Mouse (Mus musculus) gastrocnemius, adult 8-10 months (tissue): ENCODE measurements around the gene Gm609. TPM values are rescaled to one million over a fixed set of nuclear protein-coding genes. Genes with fewer than 3 reads are reported as not detected.
"Not testable (repeated sequence)": the region's sequence is repeated elsewhere in the genome, so short reads cannot be mapped to it uniquely, and the experiment has no call there.

Experiments used
- DNase-seq, 2 experiments: peaks; one replicate each; pipeline ENCODE4 v3.0.0; 2022; ENCODE audit warnings: low spot score in 2 of 2
- total RNA-seq, 4 experiments: library from RNA; stranded (reverse); gene quantifications; 2 replicates each; pipeline ENCODE4 v1.2.4; 2022

Gene Gm609
- under 1 TPM in 2 of 4 experiments, not detected in 2; 0.19 to 0.22 TPM for total RNA-seq

DNA sequence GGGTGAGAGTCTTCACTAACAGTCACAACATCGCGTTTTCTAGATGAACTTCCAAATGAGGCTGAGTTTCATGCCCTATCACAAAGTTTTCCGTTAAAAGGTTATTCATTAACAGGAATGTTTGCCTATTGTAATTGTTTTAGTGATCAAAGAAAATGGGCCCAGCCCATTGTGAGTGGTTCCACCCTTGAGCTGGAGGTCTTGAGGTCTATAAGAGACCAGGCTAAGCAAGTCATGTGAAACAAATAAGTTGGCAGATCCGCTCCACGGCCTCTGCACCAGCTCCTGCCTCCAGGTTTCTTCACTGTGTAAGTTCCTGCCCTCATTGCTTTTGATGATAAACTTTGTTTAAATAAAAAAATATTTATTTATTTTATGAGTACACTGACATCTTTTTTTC, at the start of gene Gm609:
TSS of gene Gm609 (minus strand) at position 43 of the 400 bp plus-strand sequence.
- no peak for DNase-seq

DNA sequence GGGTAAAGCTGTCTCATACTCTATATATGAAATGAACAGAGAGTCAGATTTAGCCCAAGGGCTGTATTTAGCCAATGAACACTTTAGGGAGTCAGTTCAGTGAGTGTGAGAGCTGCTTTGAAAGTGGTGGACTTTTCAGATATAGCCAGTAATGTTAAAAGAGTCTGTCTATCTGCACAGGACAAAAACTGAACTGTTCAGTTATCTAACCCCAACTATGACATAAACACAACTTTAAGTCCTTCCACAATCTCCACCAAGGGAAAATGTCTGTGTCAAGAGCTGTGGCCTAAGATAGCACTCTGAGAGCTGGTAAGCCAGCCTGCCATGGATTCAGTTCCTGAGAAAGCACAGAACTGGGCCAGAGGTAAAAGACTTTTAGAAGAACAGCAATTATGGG, 49.3 kb upstream of the Gm609 start:
- DNase-seq: no peak

DNA sequence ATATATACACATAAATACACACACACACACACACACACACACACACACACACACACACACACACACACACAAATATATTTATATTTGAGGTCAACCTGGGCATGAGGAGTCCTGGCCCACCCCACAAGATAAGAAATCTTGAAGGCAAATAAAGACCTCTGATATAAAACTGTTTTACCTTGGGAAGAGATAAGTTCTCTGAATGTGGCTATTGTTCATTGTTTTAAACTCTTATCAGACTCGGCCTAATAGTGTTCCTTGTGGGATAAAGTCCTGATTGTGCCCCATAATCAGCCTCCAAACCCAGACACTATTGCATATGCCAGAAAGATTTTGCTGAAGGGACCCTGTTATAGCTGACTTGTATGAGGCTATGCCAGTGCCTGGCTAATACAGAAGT, 45.6 kb upstream of the Gm609 start:
- not testable (repeated sequence) for DNase-seq

DNA sequence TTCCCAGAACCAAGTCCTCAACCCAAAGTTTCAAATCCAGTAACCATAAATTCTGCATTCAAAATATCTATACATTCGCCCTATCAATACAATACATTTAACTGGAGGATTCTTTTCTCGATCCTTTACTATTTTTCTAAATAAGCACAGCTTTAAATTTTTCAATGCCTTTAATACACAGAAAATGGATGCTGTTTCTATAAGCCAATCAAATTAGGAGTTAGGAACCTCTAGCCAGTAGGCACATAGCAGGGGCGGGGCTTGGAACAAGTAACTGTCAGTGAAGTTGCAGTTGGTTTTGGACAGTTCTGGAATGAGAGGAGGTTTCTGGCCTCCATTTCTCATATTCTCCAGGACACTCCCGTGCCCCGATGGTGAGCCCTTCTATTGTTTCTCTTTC, 42.2 kb upstream of the Gm609 start, which contains the start of gene Slc9c1:
TSS of gene Slc9c1 (plus strand) at position 301 of the 400 bp plus-strand sequence.
- no peak for DNase-seq

DNA sequence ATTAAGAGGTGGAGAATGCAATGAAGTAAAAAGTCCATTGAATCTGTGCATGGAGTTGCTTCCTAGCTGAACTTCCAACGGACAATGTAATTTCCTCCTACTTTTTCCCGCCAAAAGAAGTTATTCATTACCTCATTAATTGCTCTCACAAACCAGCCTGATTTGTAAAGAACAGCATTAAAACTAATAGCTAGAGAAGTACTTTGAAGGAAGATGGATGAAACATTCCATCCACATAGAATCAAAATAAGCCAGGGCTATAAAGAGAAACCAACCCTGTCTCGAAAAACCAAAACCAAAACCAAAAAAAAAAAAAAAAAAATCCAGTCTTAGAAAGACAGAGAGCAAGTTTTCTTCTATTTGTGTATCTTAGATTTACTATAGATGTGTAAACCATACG, 39.2 kb upstream of the Gm609 start, which contains the start of gene Gm17783:
TSS of gene Gm17783 (minus strand) at position 101 of the 400 bp plus-strand sequence.
- DNase-seq: no peak

DNA sequence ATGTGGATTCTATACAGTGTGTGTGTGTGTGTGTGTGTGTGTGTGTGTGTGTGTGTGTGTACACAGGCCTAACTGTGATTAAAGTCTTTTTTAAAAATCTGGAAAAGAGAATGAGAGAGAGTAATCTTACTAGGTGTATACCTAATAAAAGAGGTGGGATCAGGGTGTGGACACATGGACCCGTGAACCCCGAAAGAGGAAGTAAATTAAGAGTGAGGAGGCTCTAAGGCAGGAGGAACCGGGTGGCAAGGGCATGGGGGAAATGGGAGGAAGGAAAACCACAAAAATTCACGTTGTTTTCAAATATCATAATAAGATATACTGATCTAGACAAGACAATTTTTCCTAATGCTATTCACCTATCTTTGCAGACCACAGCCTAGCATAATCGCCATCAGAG, 32.8 kb upstream of the Gm609 start:
- no peak for DNase-seq

DNA sequence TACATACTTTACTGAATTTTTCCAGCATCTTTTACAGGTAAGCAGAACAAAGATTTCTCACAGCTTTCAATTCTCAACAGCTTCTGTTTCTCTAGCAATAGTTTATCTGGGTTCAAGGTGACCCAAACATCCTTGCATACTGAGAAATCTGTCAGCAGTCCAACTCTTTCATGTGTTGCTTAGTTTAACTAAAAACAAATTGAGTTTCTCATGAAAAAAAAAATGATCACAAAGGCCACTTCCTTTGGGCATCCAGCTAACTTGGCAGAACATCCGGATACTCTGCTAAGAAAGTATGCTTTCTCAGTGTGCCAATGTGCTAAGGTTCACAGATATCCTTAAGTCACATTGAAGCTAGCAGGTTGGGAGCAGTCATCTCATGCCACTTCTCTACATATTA, 2.6 kb upstream of the Gm609 start:
- no peak for DNase-seq

DNA sequence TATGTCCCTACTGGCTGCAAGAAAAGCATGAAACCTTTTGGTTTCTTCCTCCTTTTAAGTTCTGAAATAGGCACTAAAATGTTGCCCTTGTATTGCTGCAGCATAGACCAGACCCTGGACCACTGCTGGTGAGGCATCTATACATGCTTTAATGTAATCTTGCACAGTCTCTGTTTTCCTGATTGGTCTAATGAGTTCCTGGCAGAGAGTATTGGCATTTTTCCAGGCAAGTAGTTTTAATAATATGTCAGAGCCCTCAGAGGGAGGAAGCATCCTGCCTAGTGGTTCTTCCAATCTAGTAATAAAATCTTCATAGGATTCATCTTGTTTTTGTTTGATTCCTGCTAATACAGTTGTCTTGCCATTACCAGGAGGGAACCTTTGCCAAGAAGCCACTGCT, 15.8 kb downstream of the Gm609 start:
- no peak for DNase-seq

DNA sequence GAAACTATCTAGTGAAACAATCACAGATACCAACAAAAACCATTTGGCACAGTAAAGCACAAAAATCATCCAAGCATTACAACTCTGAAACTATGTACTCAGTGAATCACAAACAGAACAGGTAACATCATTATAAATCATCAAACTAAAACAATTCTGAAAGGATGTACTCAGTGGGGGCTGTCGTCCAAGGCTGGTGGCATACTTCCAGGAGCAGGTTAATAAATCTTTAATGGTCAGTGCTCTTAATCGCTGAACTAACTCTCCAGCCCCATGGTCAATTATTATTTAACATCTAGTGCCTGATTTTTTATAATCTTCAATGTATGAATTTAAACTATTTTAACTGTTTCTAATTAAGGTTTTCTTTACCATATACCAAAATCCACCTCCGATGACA, 20.9 kb downstream of the Gm609 start:
- not testable (repeated sequence) for DNase-seq

DNA sequence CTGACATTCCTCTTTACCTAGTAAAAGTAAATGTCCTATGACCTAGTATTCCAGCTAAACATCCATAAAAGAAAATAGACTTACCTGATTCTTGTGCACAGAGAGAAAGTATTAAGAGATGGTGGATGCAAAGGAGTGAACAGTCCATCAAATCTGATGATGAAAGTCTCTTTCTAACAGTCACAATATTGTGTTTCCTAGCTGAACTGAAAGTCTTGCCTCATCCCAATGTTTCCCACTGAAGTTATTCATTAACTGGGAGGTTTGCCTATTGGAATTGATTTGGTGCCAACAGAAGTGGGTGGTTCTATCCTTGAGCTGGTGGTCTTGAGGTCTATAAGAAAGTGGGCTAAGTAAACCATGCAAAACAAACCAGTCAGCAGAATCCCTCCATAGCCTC, 38.0 kb downstream of the Gm609 start:
- no peak for DNase-seq

DNA sequence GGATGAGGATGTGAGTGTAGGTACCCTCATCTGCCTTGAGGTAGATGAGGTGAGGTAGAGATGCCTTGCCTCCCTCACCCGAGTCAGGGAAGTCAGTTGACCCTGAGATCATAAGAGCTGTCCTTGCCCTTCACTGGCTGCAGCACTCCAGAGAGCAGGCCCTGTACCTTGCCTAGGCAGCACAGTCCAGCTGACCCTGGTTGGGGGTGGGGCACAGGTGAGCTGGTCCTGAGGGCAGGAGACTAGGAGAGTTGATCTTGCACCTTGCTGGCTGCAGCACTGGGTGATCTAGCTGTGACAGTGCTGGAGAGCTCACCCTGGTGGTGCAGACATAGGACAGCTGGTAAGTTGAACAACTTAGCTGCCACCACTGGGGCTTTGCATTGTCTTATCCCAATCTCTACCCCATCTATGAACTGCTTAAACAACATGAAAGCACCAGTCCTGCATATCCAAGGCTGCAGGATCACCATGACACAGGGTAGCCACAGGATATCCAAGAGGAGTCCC, 55.5 kb downstream of the Gm609 start:
- no peak for DNase-seq

DNA sequence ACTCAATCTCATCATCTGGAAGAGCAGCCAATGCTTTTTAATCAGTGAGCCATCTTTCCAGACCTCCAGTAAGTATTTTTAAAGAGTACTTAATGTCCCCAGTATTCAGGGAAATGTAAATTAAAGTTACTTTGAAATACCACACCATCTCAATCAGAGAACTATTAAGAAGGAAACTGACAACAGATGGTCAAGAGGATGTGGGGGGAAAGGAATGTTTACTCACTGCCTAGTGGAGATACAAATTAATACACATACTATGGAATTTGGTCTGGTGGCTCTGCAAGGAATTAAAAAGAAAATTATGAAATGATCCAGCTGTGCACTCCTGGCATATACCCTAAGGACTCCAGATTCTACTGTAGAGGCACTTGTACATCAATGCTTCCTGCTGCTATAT, 57.2 kb downstream of the Gm609 start:
- DNase-seq: no peak

DNA sequence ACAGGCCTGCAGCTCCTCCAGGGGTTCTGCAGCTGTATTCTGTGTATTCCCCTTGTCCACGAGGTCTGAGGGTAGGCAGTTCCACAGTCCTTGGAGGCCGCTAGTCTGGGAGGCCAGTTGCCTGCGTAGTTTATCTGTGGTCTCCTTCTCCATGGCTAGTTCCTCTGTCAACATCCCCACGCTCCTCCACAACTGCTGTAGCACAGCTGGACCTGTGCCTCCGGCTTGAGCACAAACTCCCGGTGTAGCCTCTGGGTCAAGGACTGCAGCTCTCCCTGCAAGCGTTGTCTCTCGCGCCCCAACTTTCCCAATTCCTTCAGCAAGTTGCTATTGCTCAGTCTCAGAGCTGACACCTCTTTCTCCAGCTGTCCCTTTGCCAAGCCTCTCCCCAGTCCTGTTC, 65.1 kb downstream of the Gm609 start:
- DNase-seq: no peak

DNA sequence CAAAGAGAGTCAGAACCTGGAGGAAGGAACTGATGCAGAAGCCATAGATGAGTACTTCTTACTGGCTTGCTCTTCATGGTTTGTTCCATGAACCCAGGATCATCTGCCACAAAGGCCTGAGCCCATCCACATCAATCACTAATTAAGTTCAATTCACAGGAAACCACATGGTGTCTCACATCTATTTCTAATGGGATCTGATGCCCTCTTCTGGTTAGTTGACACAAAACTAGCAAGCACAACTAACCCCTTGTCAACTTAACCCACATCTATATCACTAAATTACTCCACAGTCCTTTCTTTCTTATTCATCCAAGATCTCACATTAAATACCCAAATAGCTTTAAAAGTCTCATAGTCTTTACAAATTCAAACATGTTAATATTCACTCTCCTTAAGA, 79.3 kb downstream of the Gm609 start:
- no peak for DNase-seq

DNA sequence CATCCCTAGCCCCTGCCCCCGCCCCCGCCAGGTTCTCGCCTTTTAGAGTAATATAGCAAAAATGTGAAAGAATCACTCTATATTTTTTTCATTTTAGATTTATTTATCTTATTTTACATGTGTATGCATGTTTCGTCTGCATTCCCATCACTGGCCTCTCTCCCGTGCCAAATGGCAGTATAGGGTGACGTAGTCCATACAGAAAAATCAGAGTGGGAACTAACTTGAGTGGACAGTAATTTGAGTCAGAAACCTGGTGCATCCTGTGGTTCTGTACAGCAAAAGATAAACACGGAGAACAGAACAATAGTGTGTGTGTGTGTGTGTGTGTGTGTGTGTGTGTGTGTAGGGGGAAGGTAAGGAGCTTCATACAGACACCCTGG, 83.7 kb downstream of the Gm609 start:
- not testable (repeated sequence) for DNase-seq

DNA sequence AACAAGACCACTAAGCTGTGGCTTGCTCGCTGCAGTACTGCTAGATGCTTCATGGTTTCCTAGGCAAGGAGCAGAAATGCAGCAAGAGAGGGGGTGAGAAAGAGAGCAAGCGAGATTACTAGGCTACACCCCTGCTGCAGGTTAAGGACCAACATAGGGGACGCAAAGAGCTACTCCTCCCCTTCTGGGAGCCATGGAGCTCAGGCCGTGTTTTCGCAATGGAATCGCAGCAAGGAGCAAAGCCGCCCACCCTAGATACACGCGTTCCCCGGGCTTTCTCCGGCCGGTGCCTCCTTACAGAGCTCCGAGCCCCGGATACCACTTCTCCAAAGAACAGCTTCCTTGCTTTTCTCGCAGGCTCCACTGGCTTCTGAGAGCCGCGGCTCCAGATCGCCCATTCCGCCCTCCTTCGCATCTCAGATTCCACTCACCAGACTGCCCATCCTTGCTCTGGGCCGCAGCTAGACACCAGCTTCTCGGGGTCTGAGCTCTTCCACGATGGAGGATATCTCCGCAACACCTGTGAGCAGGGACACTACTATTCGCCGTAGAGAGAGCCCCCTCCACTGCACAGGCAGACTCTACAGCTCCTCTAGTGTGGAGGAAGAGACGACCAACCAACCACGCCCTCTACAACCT, 84.2 kb downstream of the Gm609 start, which contains the start of gene Cd200:
TSS of gene Cd200 (minus strand) at position 629 of the 639 bp plus-strand sequence.
- DNase-seq: no peak

DNA sequence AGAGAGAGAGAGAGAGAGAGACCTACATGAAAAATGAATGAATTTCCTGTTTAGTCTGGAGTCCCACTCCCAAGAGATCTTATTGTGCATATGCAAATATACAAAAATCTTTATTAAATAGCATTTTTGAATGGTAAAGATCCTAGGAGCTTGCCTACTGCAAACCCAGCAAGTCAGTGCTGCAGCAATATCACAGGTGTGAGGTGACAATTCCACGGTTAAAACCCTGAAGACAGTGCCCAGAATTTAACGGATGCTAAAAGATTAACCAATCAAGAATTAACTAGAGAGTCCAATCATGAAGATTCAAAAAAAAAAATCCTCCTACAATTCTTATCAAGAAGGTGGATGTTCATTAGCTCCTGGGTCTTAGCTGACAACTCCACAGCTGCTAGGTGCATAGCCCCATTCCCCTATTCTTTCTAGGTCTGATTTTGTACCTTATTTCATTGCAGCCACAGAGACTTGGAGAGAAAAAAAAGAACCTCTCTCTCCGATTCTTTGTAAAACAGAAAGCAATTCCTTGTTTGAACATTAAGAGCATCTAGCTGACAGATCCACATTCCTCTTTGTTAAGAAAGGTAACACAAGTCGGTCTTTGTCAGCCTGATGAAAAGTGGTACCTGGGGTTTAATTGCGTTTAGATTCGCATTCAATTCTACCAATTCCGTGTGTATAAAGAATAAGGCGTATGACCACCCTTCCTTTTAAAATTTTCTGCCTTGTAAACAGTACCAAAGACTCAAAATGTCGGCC, 84.9 kb downstream of the Gm609 start:
- no peak for DNase-seq

DNA sequence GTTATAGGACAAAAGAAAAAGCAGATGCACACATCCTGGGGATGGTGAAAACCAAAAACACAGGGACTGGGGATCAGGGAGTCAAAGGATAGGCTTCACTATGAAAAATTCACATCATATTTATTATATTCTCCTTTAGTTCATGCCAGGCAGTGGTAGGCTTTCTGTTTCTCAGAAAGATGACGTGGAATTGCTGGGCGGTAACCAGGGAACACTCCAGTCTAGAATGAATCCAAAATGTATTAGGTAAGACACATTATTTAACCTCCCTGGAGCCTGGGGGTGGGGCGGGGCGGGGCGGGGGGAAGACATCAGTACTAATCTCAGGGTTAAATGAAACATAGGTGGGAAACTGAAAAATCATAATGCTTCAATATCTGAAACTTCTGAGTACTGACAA, 85.7 kb downstream of the Gm609 start:
- DNase-seq: no peak

DNA sequence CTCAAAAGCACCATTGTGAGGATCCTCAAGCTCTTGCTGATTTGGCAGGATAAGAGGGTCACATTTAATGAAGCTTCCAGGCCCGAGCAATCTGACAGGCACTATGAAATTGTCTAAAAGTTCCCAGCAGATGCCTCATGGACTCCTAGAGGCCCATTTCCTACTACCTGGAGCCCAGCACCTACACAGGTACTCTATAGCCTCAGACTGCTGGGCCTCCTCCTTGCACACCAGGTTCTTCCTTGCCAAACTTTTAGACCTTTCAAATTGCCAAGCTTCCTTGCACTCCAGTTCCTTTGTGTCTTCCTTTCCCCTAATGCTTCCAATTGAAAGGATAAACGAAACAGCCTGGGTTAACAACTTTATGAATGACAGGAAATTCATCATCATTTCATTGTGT, 89.8 kb downstream of the Gm609 start:
- DNase-seq: no peak

DNA sequence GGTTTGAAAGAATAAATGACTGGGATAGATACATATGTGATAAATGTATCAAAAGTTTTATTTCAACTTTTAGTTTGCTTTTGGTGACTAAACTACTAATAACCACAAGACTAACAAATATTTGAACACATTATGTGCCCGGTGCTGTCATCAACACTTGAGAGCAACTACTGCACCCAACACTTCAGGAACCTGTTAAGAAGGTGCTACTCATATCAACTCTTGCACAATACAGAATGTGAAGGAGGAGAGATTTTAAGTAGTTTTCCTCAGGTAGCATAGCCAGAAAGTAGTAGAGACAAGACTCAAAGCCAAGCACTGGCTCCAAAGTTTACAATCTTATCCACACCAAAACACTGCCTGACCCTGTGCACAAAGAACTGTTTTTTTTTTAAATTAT, 90.7 kb downstream of the Gm609 start:
- no peak for DNase-seq

DNA sequence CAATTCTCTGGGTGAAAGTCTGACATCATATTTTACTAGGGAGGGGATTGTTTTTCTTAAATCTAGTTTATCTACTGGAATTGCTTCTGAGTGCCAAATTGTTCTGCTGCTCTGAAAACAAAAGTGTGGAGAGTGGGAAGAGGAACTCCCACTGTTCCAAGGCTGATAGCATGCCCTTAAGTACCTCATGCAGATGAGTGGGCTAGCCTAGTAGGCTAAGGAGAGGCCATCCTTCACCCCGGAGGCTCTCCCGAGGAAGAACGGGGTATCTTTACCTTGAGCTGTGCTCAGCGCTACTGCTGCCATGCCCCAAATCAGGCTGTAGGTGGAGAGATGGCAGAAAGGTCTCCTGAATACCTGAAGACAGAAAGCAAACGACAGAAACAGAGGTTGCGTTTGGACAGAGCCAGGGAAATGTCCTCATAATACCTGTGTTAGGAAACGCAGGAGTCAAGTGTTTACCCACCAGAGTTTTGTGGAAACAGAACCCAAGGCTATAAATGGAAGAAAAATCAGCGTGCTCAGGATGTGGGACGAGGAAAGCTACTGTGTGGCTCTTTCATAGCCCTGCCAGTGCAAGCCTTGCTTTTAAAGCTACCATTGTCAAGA, 92.7 kb downstream of the Gm609 start:
- no peak for DNase-seq

DNA sequence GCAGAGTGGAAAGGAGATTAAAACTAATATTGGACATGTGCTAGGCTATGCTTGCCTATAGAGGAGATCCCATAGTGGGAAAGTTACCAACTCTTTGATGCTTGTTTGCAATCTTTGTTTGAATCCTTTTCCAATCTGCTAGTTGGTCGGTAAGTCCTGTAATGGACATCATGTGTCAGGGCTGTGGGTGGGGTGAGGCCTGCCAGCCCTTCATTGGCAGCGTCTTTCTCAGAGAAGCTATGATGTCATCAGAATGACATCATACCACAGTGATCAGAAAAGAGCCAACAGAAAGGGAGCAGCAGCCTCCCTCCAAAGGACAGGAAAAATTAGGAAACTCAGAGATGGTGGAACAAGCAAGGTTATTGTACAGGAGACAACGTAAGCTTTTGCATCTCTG, 93.4 kb downstream of the Gm609 start:
- DNase-seq: no peak
